ENCODE assay signal across 22 mouse cellular contexts in genomic region chr2:71236009-71236408, GRCm38 (mm10). TPM values are rescaled to one million over a fixed set of nuclear protein-coding genes. Genes with fewer than 3 reads are reported as not detected.
DNase-seq lines count a peak whose midpoint lies in the region; ATAC-seq and TF ChIP-seq lines count a peak whose summit lies in the region.
"Had no signal": no experiment of that assay in that cellular context is flagged by ENCODE, and none has a peak within 500 bp of the region (broad histone marks: within the 10 kb centered on the region; RNA-seq: fewer than 3 reads in every experiment).

No protein-coding gene starts in this region.

- no peak overlapping the region for H3K4me3 ChIP-seq in liver, postnatal 0 days (ENCODE audit: low read depth, low read length)
- no peak overlapping the region for H3K4me3 ChIP-seq in liver, embryonic 11.5 days (ENCODE audit: low read depth, low read length)
- H3K4me3 ChIP-seq in liver, embryonic 14.5 days (ENCODE audit: insufficient read depth in 1 of 2, low read depth in 2 of 2, low read length in 2 of 2) = no peak overlapping the region
- no peak overlapping the region for H3K4me3 ChIP-seq in heart, embryonic 12.5 days
- H3K4me3 ChIP-seq: forebrain, embryonic 12.5 days; heart, adult 2 months; heart, embryonic 10.5 days; hindbrain, embryonic 12.5 days; hindbrain, embryonic 15.5 days had no signal

- no peak for ATAC-seq in liver, postnatal 0 days
- ATAC-seq in liver, embryonic 11.5 days (replicated peaks; ENCODE audit: low FRiP score) = peak; percentile 71; the same call in 1 of the 2 replicates
- ATAC-seq in liver, embryonic 14.5 days (ENCODE audit: insufficient read depth) = peak; percentile 57; the same call in 1 of the 2 replicates
- ATAC-seq in megakaryocyte progenitor cell, adult 5-6 weeks (replicated peaks; ENCODE audit: poor library complexity) = 0 out of 2 replicates have a peak, but pooled peaks have one; percentile 37
- ATAC-seq in heart, embryonic 12.5 days (ENCODE audit: insufficient number of reproducible peaks, low FRiP score) = no peak
- ATAC-seq: activated CD4-positive, CD25-positive, alpha-beta regulatory T cell, adult 4 months; forebrain, embryonic 16.5 days had no signal

- no peak for TF ChIP-seq CTCF in liver, postnatal 0 days (IDR thresholded peaks at IDR 0.05; ENCODE audit: low read depth)
- TF ChIP-seq CTCF in liver, embryonic 14.5 days (IDR thresholded peaks at IDR 0.05; ENCODE audit: low read depth) = no peak

- WGBS in liver, postnatal 0 days (ENCODE audit: insufficient replicate concordance) = 84% methylated on average over 6 of the region's 6 CpGs
- WGBS in liver, embryonic 11.5 days = 90% methylated on average over 6 of the region's 6 CpGs
- 75% methylated on average over 6 of the region's 6 CpGs for WGBS in liver, embryonic 14.5 days (ENCODE audit: insufficient replicate concordance)
- WGBS in heart, embryonic 12.5 days = 91% methylated on average over 6 of the region's 6 CpGs

- H3K27me3 ChIP-seq in liver, postnatal 0 days (ENCODE audit: insufficient read depth, low read length) = no peaks in the 10 kb centered on the region
- no peaks in the 10 kb centered on the region for H3K27me3 ChIP-seq in liver, embryonic 11.5 days (replicated peaks; ENCODE audit: control insufficient read depth, insufficient read depth, low read length)
- no peaks in the 10 kb centered on the region for H3K27me3 ChIP-seq in liver, embryonic 14.5 days (ENCODE audit: control insufficient read depth, insufficient read depth, low read length)
- H3K27me3 ChIP-seq in heart, embryonic 12.5 days (replicated peaks) = no peaks in the 10 kb centered on the region
- H3K27me3 ChIP-seq: forebrain, embryonic 12.5 days; hindbrain, embryonic 12.5 days; hindbrain, embryonic 15.5 days had no signal

- no peak overlapping the region for H3K4me2 ChIP-seq in liver, postnatal 0 days (ENCODE audit: low read depth, low read length)
- no peak overlapping the region for H3K4me2 ChIP-seq in liver, embryonic 11.5 days
- no peak overlapping the region; the same call in 1 of the 2 replicates for H3K4me2 ChIP-seq in liver, embryonic 14.5 days (ENCODE audit: low read depth)
- no peak overlapping the region for H3K4me2 ChIP-seq in heart, embryonic 12.5 days
- H3K4me2 ChIP-seq: forebrain, embryonic 12.5 days; hindbrain, embryonic 12.5 days; hindbrain, embryonic 15.5 days had no signal

- TF ChIP-seq EP300 in liver, postnatal 0 days (IDR thresholded peaks at IDR 0.05; ENCODE audit: low read depth) = no peak
- no peak for TF ChIP-seq EP300 in liver, embryonic 14.5 days (IDR thresholded peaks at IDR 0.05; ENCODE audit: low read depth)

- no peak overlapping the region for H3K27ac ChIP-seq in liver, postnatal 0 days (ENCODE audit: low read depth)
- H3K27ac ChIP-seq in liver, embryonic 11.5 days (ENCODE audit: low read depth, low read length) = no peak overlapping the region
- peak overlapping the region; percentile 15; the same call in 1 of the 2 replicates for H3K27ac ChIP-seq in liver, embryonic 14.5 days
- H3K27ac ChIP-seq in heart, embryonic 12.5 days (ENCODE audit: poor library complexity, severe bottlenecking) = no peak overlapping the region
- H3K27ac ChIP-seq: forebrain, embryonic 12.5 days; heart, adult 2 months; heart, embryonic 10.5 days; hindbrain, embryonic 12.5 days; hindbrain, embryonic 15.5 days had no signal

- H3K9me3 ChIP-seq in liver, postnatal 0 days (ENCODE audit: low read length) = no peaks in the 10 kb centered on the region
- H3K9me3 ChIP-seq in liver, embryonic 11.5 days (ENCODE audit: control insufficient read depth, low read length) = no peaks in the 10 kb centered on the region
- H3K9me3 ChIP-seq in liver, embryonic 14.5 days (ENCODE audit: control insufficient read depth, low read length) = no peaks in the 10 kb centered on the region
- H3K9me3 ChIP-seq in heart, embryonic 12.5 days (replicated peaks) = no peaks in the 10 kb centered on the region
- H3K9me3 ChIP-seq: forebrain, embryonic 12.5 days; heart, embryonic 10.5 days; hindbrain, embryonic 12.5 days; hindbrain, embryonic 15.5 days had no signal

- no peak overlapping the region for H3K9ac ChIP-seq in liver, postnatal 0 days (replicated peaks)
- H3K9ac ChIP-seq in liver, embryonic 11.5 days (ENCODE audit: low read depth, low read length) = no peak overlapping the region
- H3K9ac ChIP-seq in liver, embryonic 14.5 days (replicated peaks) = no peak overlapping the region
- H3K9ac ChIP-seq in heart, embryonic 12.5 days = no peak overlapping the region
- H3K9ac ChIP-seq: forebrain, embryonic 12.5 days; hindbrain, embryonic 12.5 days; hindbrain, embryonic 15.5 days had no signal

- H3K4me1 ChIP-seq in liver, postnatal 0 days (ENCODE audit: insufficient read depth) = no peaks in the 10 kb centered on the region
- H3K4me1 ChIP-seq in liver, embryonic 11.5 days (replicated peaks; ENCODE audit: control insufficient read depth, insufficient read depth, low read length) = 0 out of 2 replicates have a peak, but pooled peaks cover 2% of the 10 kb centered on the region
- H3K4me1 ChIP-seq in liver, embryonic 14.5 days (replicated peaks; ENCODE audit: control insufficient read depth in 2 of 2, insufficient read depth in 2 of 2, low read length in 1 of 2) = peaks cover 10 to 11% of the 10 kb centered on the region in 2 experiments
- H3K4me1 ChIP-seq in heart, embryonic 12.5 days (replicated peaks) = no peaks in the 10 kb centered on the region; the same call in 1 of the 2 replicates
- H3K4me1 ChIP-seq: forebrain, embryonic 12.5 days; heart, embryonic 10.5 days; hindbrain, embryonic 12.5 days; hindbrain, embryonic 15.5 days had no signal

- peaks cover 13% of the 10 kb centered on the region for H3K36me3 ChIP-seq in liver, postnatal 0 days (replicated peaks; ENCODE audit: insufficient read depth, low read length)
- peaks cover 5% of the 10 kb centered on the region for H3K36me3 ChIP-seq in liver, embryonic 11.5 days (ENCODE audit: control insufficient read depth, insufficient read depth, low read length)
- peaks cover 6% of the 10 kb centered on the region for H3K36me3 ChIP-seq in liver, embryonic 14.5 days (replicated peaks; ENCODE audit: control insufficient read depth, insufficient read depth, low read depth)
- peaks cover 35% of the 10 kb centered on the region for H3K36me3 ChIP-seq in heart, embryonic 12.5 days

- peak; percentile 41 for DNase-seq in liver
- DNase-seq in liver, postnatal 0 days = no peak
- DNase-seq in liver, embryonic 11.5 days (ENCODE audit: low spot score) = no peak
- no peak for DNase-seq in liver, embryonic 14.5 days (ENCODE audit: low read depth in 3 of 3, low spot score in 3 of 3)
- no peak for DNase-seq in layer of hippocampus, adult 9-10 months (ENCODE audit: low spot score)
- no peak for DNase-seq in kidney, postnatal 4 days
- DNase-seq: adrenal gland, adult 8-10 months; adrenal gland, postnatal 25 days; cerebellum, adult 11-12 months; cerebellum, adult 8-10 months; cerebellum, postnatal 14 days; gastrocnemius, postnatal 10 days; gastrocnemius, postnatal 36 days; heart, adult 2 months had no signal

RNA-seq across cellular contexts. Expression of gene Dync1i2, which starts 24.5 kb away (rescaled TPM):
- 20.9 and 21.5 TPM in 2 replicates for polyA plus RNA-seq in liver, postnatal 0 days (2015; fragmentation: Nextera tagmentation; extraction: Ambion mirVana)
- 78.5 and 82.2 TPM in 2 replicates for polyA plus RNA-seq in liver, embryonic 11.5 days (2014; fragmentation: Nextera tagmentation; extraction: Ambion mirVana)
- polyA plus RNA-seq in liver, embryonic 14.5 days (2012; rRNA removed) = 15.2 and 24.8 TPM in 2 replicates
- polyA plus RNA-seq in liver, embryonic 14.5 days (2014; fragmentation: Nextera tagmentation; extraction: Ambion mirVana) = 29.9 and 36.7 TPM in 2 replicates
- 87.8 and 104 TPM in 2 replicates for total RNA-seq in megakaryocyte progenitor cell, adult 5-6 weeks (2015)
- 75.0 and 89.2 TPM in 2 replicates for total RNA-seq in megakaryocyte progenitor cell, adult 5-6 weeks (2017)
- 82.0 and 82.4 TPM in 2 replicates for polyA plus RNA-seq in heart, embryonic 12.5 days (2016; fragmentation: Nextera tagmentation; extraction: Ambion mirVana)

Comparison
In these comparisons a context has a peak if more than half of its experiments do, and no peak if none do; other contexts are left out.
1. ATAC-seq: peak in liver, embryonic 11.5 days (single experiment), liver, embryonic 14.5 days (single experiment) and megakaryocyte progenitor cell, adult 5-6 weeks (single experiment); none in liver, postnatal 0 days (single experiment) and heart, embryonic 12.5 days (single experiment).